Mouse (Mus musculus) liver, postnatal 0 days (tissue): ENCODE data around the gene Asb10.

Experiments
- CTCF ChIP-seq: sonication (generic); IDR thresholded peaks from 2 replicates; pipeline ENCODE4 v1.5.1; 2016; ENCODE audit warnings: antibody characterized with exemption, low read depth
- EP300 ChIP-seq: IDR thresholded peaks from 2 replicates; pipeline ENCODE4 v1.6.1; 2016; ENCODE audit warnings: antibody characterized with exemption, low read depth, mild to moderate bottlenecking

GRCm38 (mm10) chr5:24510635-24511034 lies 30.1 kb downstream of the Asb10 start:
- TF ChIP-seq CTCF = peak; percentile 62
- TF ChIP-seq EP300 = no peak
